In the genomic region with DNA sequence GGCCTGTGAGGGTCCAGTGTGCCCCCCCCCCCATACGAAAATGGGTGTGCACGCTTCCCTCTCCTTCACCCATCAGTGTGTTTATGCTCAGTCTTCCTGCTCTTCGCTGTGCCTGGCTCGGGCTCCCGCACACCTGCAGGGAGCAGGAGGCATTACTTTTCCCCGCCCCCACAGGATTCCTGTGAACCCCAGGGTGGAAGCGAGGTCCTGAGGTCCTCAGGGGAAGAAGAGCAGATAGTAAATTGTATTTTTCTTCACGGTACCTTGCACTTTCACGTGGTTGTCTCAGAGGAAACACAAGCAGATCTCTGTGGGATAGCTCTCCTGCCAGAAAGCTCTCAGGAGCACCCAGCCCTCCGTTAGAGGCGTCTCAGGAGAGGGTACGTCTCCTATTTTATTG, we compare ENCODE assay signal across 18 mouse cellular contexts.
DNase-seq lines count a peak whose midpoint lies in the region; ATAC-seq lines count a peak whose summit lies in the region.
"Had no signal": no experiment of that assay in that cellular context is flagged by ENCODE, and none has a peak within 500 bp of the region (broad histone marks: within the 10 kb centered on the region; RNA-seq: fewer than 3 reads in every experiment).

No protein-coding gene starts in this region.

- no peak overlapping the region for H3K4me3 ChIP-seq in embryonic facial prominence, embryonic 12.5 days
- H3K4me3 ChIP-seq in embryonic facial prominence, embryonic 10.5 days = no peak overlapping the region
- no peak overlapping the region for H3K4me3 ChIP-seq in kidney, embryonic 16.5 days (ENCODE audit: low read length)
- H3K4me3 ChIP-seq in embryonic facial prominence, embryonic 13.5 days = no peak overlapping the region
- H3K4me3 ChIP-seq in stomach, embryonic 15.5 days (replicated peaks) = no peak overlapping the region
- H3K4me3 ChIP-seq in midbrain, embryonic 14.5 days (replicated peaks; ENCODE audit: low read depth, low read length) = no peak overlapping the region
- no peak overlapping the region for H3K4me3 ChIP-seq in forebrain, embryonic 11.5 days (ENCODE audit: low read depth, low read length)
- H3K4me3 ChIP-seq: heart, embryonic 15.5 days; hindbrain, embryonic 13.5 days had no signal

- 0 out of 2 replicates have a peak overlapping the region, but pooled peaks have one; percentile 5 for H3K27ac ChIP-seq in embryonic facial prominence, embryonic 12.5 days
- no peak overlapping the region for H3K27ac ChIP-seq in embryonic facial prominence, embryonic 10.5 days (replicated peaks)
- no peak overlapping the region for H3K27ac ChIP-seq in kidney, embryonic 16.5 days (ENCODE audit: low read length)
- peak overlapping the region; percentile 77 for H3K27ac ChIP-seq in embryonic facial prominence, embryonic 13.5 days
- H3K27ac ChIP-seq in stomach, embryonic 15.5 days = peak overlapping the region; percentile 64
- no peak overlapping the region for H3K27ac ChIP-seq in midbrain, embryonic 14.5 days (replicated peaks; ENCODE audit: low read depth, low read length)
- H3K27ac ChIP-seq in forebrain, embryonic 11.5 days (ENCODE audit: low read depth, low read length) = no peak overlapping the region
- H3K27ac ChIP-seq: heart, embryonic 15.5 days; hindbrain, embryonic 13.5 days had no signal

- no peaks in the 10 kb centered on the region for H3K36me3 ChIP-seq in embryonic facial prominence, embryonic 12.5 days
- H3K36me3 ChIP-seq in embryonic facial prominence, embryonic 10.5 days (replicated peaks) = no peaks in the 10 kb centered on the region
- H3K36me3 ChIP-seq in kidney, embryonic 16.5 days (ENCODE audit: insufficient read depth, low read length) = no peaks in the 10 kb centered on the region
- H3K36me3 ChIP-seq in embryonic facial prominence, embryonic 13.5 days = no peaks in the 10 kb centered on the region
- no peaks in the 10 kb centered on the region for H3K36me3 ChIP-seq in stomach, embryonic 15.5 days
- no peaks in the 10 kb centered on the region for H3K36me3 ChIP-seq in midbrain, embryonic 14.5 days (ENCODE audit: control insufficient read depth, insufficient read depth, low read length)
- H3K36me3 ChIP-seq in forebrain, embryonic 11.5 days (ENCODE audit: control insufficient read depth, insufficient read depth, low read length) = no peaks in the 10 kb centered on the region
- H3K36me3 ChIP-seq: heart, embryonic 15.5 days; hindbrain, embryonic 13.5 days had no signal

- no peak for DNase-seq in embryonic facial prominence, embryonic 10.5 days (ENCODE audit: low spot score)
- no peak for DNase-seq in kidney, adult 8-10 months
- DNase-seq in midbrain, embryonic 14.5 days = no peak
- no peak for DNase-seq in forebrain, embryonic 11.5 days (ENCODE audit: low spot score)
- DNase-seq: cerebellum, adult 11 months; cerebellum, postnatal 10 days; forebrain, postnatal 0 days; gastrocnemius, postnatal 36 days; kidney, adult 9 months; lung, postnatal 4 days; thymus, adult 2 months had no signal

- H3K4me1 ChIP-seq in embryonic facial prominence, embryonic 12.5 days = peaks cover 40% of the 10 kb centered on the region
- peaks cover 42% of the 10 kb centered on the region for H3K4me1 ChIP-seq in embryonic facial prominence, embryonic 10.5 days
- H3K4me1 ChIP-seq in kidney, embryonic 16.5 days (ENCODE audit: insufficient read depth, low read length) = peaks cover 8% of the 10 kb centered on the region
- peaks cover 41% of the 10 kb centered on the region for H3K4me1 ChIP-seq in embryonic facial prominence, embryonic 13.5 days
- peaks cover 16% of the 10 kb centered on the region for H3K4me1 ChIP-seq in stomach, embryonic 15.5 days
- peaks cover 9% of the 10 kb centered on the region; the same call in 1 of the 2 replicates for H3K4me1 ChIP-seq in midbrain, embryonic 14.5 days (ENCODE audit: control insufficient read depth, insufficient read depth, low read length)
- no peaks in the 10 kb centered on the region; the same call in 1 of the 2 replicates for H3K4me1 ChIP-seq in forebrain, embryonic 11.5 days (replicated peaks; ENCODE audit: control insufficient read depth, insufficient read depth, low read length)

- H3K4me2 ChIP-seq in embryonic facial prominence, embryonic 12.5 days (replicated peaks) = no peak overlapping the region
- peak overlapping the region; percentile 33 for H3K4me2 ChIP-seq in kidney, embryonic 16.5 days (replicated peaks; ENCODE audit: low read depth, low read length)
- no peak overlapping the region for H3K4me2 ChIP-seq in embryonic facial prominence, embryonic 13.5 days
- no peak overlapping the region for H3K4me2 ChIP-seq in stomach, embryonic 15.5 days
- H3K4me2 ChIP-seq in midbrain, embryonic 14.5 days (ENCODE audit: low read length) = no peak overlapping the region
- H3K4me2 ChIP-seq in forebrain, embryonic 11.5 days (ENCODE audit: low read depth, low read length, severe bottlenecking) = no peak overlapping the region
- H3K4me2 ChIP-seq: heart, embryonic 15.5 days; hindbrain, embryonic 13.5 days had no signal

- H3K9ac ChIP-seq in embryonic facial prominence, embryonic 12.5 days = no peak overlapping the region
- H3K9ac ChIP-seq in kidney, embryonic 16.5 days (replicated peaks; ENCODE audit: low read length) = no peak overlapping the region
- H3K9ac ChIP-seq in embryonic facial prominence, embryonic 13.5 days = no peak overlapping the region
- no peak overlapping the region for H3K9ac ChIP-seq in stomach, embryonic 15.5 days
- H3K9ac ChIP-seq in midbrain, embryonic 14.5 days (replicated peaks; ENCODE audit: low read length) = no peak overlapping the region
- no peak overlapping the region for H3K9ac ChIP-seq in forebrain, embryonic 11.5 days (ENCODE audit: low read length)
- H3K9ac ChIP-seq: forebrain, postnatal 0 days; heart, embryonic 15.5 days; hindbrain, embryonic 13.5 days had no signal

- no peaks in the 10 kb centered on the region for H3K9me3 ChIP-seq in embryonic facial prominence, embryonic 12.5 days
- H3K9me3 ChIP-seq in embryonic facial prominence, embryonic 10.5 days = no peaks in the 10 kb centered on the region
- H3K9me3 ChIP-seq in kidney, embryonic 16.5 days (ENCODE audit: low read length) = no peaks in the 10 kb centered on the region
- no peaks in the 10 kb centered on the region for H3K9me3 ChIP-seq in embryonic facial prominence, embryonic 13.5 days
- no peaks in the 10 kb centered on the region for H3K9me3 ChIP-seq in stomach, embryonic 15.5 days
- H3K9me3 ChIP-seq in midbrain, embryonic 14.5 days (ENCODE audit: control insufficient read depth, low read length) = no peaks in the 10 kb centered on the region
- no peaks in the 10 kb centered on the region for H3K9me3 ChIP-seq in forebrain, embryonic 11.5 days (ENCODE audit: control insufficient read depth, low read length)
- H3K9me3 ChIP-seq: heart, embryonic 15.5 days; hindbrain, embryonic 13.5 days had no signal

- no peak; the same call in 1 of the 2 replicates for ATAC-seq in embryonic facial prominence, embryonic 12.5 days (ENCODE audit: insufficient number of reproducible peaks, insufficient read depth, low FRiP score, low TSS enrichment)
- ATAC-seq in kidney, embryonic 16.5 days (ENCODE audit: low FRiP score, low TSS enrichment) = no peak
- no peak for ATAC-seq in embryonic facial prominence, embryonic 13.5 days (ENCODE audit: insufficient number of reproducible peaks, insufficient read depth, low FRiP score, low TSS enrichment, low read depth)
- no peak for ATAC-seq in stomach, embryonic 15.5 days (ENCODE audit: insufficient read depth, low FRiP score, low read depth)
- no peak for ATAC-seq in midbrain, embryonic 14.5 days (ENCODE audit: low FRiP score, low TSS enrichment)
- ATAC-seq in forebrain, embryonic 11.5 days (replicated peaks; ENCODE audit: low FRiP score) = no peak
- ATAC-seq: forebrain, postnatal 0 days; midbrain, embryonic 16.5 days had no signal

- no peaks in the 10 kb centered on the region for H3K27me3 ChIP-seq in embryonic facial prominence, embryonic 12.5 days
- 0 out of 2 replicates have a peak, but pooled peaks cover 15% of the 10 kb centered on the region for H3K27me3 ChIP-seq in embryonic facial prominence, embryonic 10.5 days (replicated peaks; ENCODE audit: low read depth, poor library complexity, severe bottlenecking)
- H3K27me3 ChIP-seq in kidney, embryonic 16.5 days (ENCODE audit: insufficient read depth, low read length) = no peaks in the 10 kb centered on the region
- no peaks in the 10 kb centered on the region; the same call in 1 of the 2 replicates for H3K27me3 ChIP-seq in embryonic facial prominence, embryonic 13.5 days
- no peaks in the 10 kb centered on the region for H3K27me3 ChIP-seq in stomach, embryonic 15.5 days (replicated peaks)
- H3K27me3 ChIP-seq in midbrain, embryonic 14.5 days (ENCODE audit: control insufficient read depth, insufficient read depth, low read length) = no peaks in the 10 kb centered on the region
- H3K27me3 ChIP-seq in forebrain, embryonic 11.5 days (ENCODE audit: control insufficient read depth, insufficient read depth, low read length) = no peaks in the 10 kb centered on the region
- H3K27me3 ChIP-seq: heart, embryonic 15.5 days; hindbrain, embryonic 13.5 days had no signal

- WGBS in embryonic facial prominence, embryonic 12.5 days = 24% methylated on average over 12 of the region's 12 CpGs
- 23% methylated on average over 12 of the region's 12 CpGs for WGBS in embryonic facial prominence, embryonic 10.5 days
- WGBS in kidney, embryonic 16.5 days = 19% methylated on average over 12 of the region's 12 CpGs
- 28% methylated on average over 12 of the region's 12 CpGs for WGBS in embryonic facial prominence, embryonic 13.5 days
- 28% methylated on average over 12 of the region's 12 CpGs for WGBS in stomach, embryonic 15.5 days
- WGBS in midbrain, embryonic 14.5 days = 29% methylated on average over 12 of the region's 12 CpGs
- WGBS in forebrain, embryonic 11.5 days = 31% methylated on average over 12 of the region's 12 CpGs

Comparison
In these comparisons a context has a peak if more than half of its experiments do, and no peak if none do; other contexts are left out.
1. H3K27ac ChIP-seq: peak in embryonic facial prominence, embryonic 12.5 days (single experiment), embryonic facial prominence, embryonic 13.5 days (single experiment) and stomach, embryonic 15.5 days (single experiment); none in embryonic facial prominence, embryonic 10.5 days (single experiment), kidney, embryonic 16.5 days (single experiment), midbrain, embryonic 14.5 days (single experiment) and forebrain, embryonic 11.5 days (single experiment).